Mouse (Mus musculus) ES-Bruce4 (cell line): ENCODE data around the gene Stub1.

ENCODE experiments used
- CTCF ChIP-seq: IDR thresholded peaks from one replicate; pipeline ENCODE4 v1.8.1; 2011; ENCODE audit warnings: low read depth, low read length
- EP300 ChIP-seq: IDR thresholded peaks from 2 replicates; pipeline ENCODE4 v1.6.1; 2011; ENCODE audit warnings: low read depth, low read length; ENCODE audit not compliant: insufficient read depth
- POLR2A ChIP-seq: IDR thresholded peaks from one replicate; pipeline ENCODE4 v1.8.1; 2011; ENCODE audit warnings: low read length; ENCODE audit not compliant: insufficient read depth

GRCm38 (mm10) chr17:25828223-25828594, 5.0 kb downstream of the Stub1 start:
- TF ChIP-seq POLR2A (no peak), CTCF (no peak), EP300 (no peak)
